Mouse (Mus musculus): Measurements from ENCODE around the gene D930007J09Rik.

DNA sequence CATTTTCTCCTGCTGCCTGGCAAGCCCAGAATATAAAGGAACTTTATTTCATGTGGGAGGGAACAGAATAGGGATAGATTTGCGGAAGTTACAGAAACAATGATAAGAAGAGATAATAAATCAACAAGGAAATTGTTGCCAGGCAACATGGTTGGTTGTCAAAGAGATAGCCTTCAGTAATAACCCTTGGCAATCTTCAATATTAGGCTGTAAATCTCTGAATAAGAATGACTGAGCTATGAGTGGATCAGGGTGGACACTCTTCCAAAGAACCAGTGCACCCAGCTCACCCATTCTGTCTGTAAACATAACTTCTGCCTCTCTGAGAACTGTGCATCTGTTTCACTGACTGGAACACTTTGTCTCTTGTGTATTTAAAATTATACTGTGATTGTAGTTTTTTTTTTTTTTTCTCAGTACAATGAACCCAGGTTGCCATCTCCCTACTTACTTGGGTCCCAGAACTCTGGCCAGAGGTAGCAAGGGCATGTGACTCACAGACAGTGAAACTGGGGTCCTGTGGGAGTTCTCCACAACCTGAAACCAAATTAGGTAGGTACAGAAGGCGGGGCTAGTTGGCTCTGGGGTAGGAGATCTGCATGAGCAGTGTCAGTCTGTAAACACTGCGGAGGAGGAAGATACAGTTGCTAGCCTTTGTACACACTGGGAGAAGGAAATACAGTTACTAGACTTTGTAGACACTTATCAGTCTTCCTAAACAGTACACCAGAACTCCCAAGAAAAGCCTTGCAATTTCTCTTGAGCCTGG is 29.0 kb upstream of the D930007J09Rik start:
- TF ChIP-seq CTCF (conservative IDR thresholded peaks at IDR 0.05; ENCODE audit: low read length) (no peak), POU5F1 (IDR thresholded peaks at IDR 0.05; ENCODE audit: borderline replicate concordance, low read length) (no peak)
